Mouse (Mus musculus) liver, postnatal 0 days (tissue): ENCODE results near the gene Swap70. TPM values are rescaled to one million over a fixed set of nuclear protein-coding genes. Genes with fewer than 3 reads are reported as not detected.

Experiments
- ATAC-seq: fragments of 200-750 bp; cut with Nextera tagmentation; 2 replicates; pipeline ENCODE4 v1.8.0; 2017; ENCODE audit warnings: mild to moderate bottlenecking, moderate library complexity
- DNase-seq: peaks from one replicate; pipeline ENCODE4 v3.0.0-alpha.2; 2016
- H3K27ac ChIP-seq: fragments of 300-500 bp; sonication (generic); 2 replicates; pipeline ENCODE4 v1.5.1; 2014; ENCODE audit warnings: antibody characterized with exemption, moderate library complexity, mild to moderate bottlenecking, low read depth
- H3K27me3 ChIP-seq: fragments of 300-500 bp; sonication (generic); 2 replicates; pipeline ENCODE4 v1.6.1; 2014; ENCODE audit warnings: low read length, control low read depth, mixed read lengths; ENCODE audit not compliant: insufficient read depth
- H3K36me3 ChIP-seq: fragments of 300-500 bp; sonication (generic); replicated peaks from 2 replicates; pipeline ENCODE4 v1.6.1; 2014; ENCODE audit warnings: mild to moderate bottlenecking, control low read depth, low read length, moderate library complexity, mixed read lengths; ENCODE audit not compliant: insufficient read depth
- H3K4me1 ChIP-seq: fragments of 300-500 bp; sonication (generic); 2 replicates; pipeline ENCODE4 v1.6.1; 2014; ENCODE audit warnings: antibody characterized with exemption, mild to moderate bottlenecking, control low read depth; ENCODE audit not compliant: insufficient read depth
- H3K4me2 ChIP-seq: fragments of 300-500 bp; sonication (generic); 2 replicates; pipeline ENCODE4 v1.6.1; 2014; ENCODE audit warnings: low read depth, mild to moderate bottlenecking, low read length, moderate library complexity, mixed read lengths
- H3K4me3 ChIP-seq: fragments of 300-500 bp; sonication (generic); 2 replicates; pipeline ENCODE4 v1.5.1; 2014; ENCODE audit warnings: low read depth, low read length
- H3K9ac ChIP-seq: fragments of 300-500 bp; sonication (generic); replicated peaks from 2 replicates; pipeline ENCODE4 v1.6.1; 2014; ENCODE audit warnings: mild to moderate bottlenecking, moderate library complexity
- H3K9me3 ChIP-seq: fragments of 300-500 bp; sonication (generic); 2 replicates; pipeline ENCODE4 v1.6.1; 2016; ENCODE audit warnings: mild to moderate bottlenecking, control low read depth, low read length, mixed read lengths
- CTCF ChIP-seq: sonication (generic); IDR thresholded peaks from 2 replicates; pipeline ENCODE4 v1.5.1; 2016; ENCODE audit warnings: antibody characterized with exemption, low read depth
- EP300 ChIP-seq: IDR thresholded peaks from 2 replicates; pipeline ENCODE4 v1.6.1; 2016; ENCODE audit warnings: antibody characterized with exemption, low read depth, mild to moderate bottlenecking
- WGBS: fragments of 180-500 bp; shearing (Covaris S2); extraction: QIAGEN DNeasy Blood & Tissue Kit; methylation state at CpG from one replicate; pipeline ENCODE4 v1.1.7; 2014; ENCODE audit not compliant: insufficient replicate concordance; 5-methylcytosine and 5-hydroxymethylcytosine counted together
- polyA plus RNA-seq: library from polyadenylated mRNA; unstranded; fragments of >200 nt; fragmentation: Nextera tagmentation; extraction: Ambion mirVana; gene quantifications from 2 replicates; pipeline ENCODE4 v1.2.1, GENCODE M21; 2015

Swap70 gene
- polyA plus RNA-seq, 1 experiment from 2014 or later, result 7.2 TPM

- no peak for DNase-seq
- ATAC-seq, result no peak
- Histone ChIP-seq H3K9me3 (no peaks in the 10 kb centered on the region), H3K36me3 (no peaks in the 10 kb centered on the region), H3K4me1 (no peaks in the 10 kb centered on the region), H3K4me2 (no peak overlapping the region), H3K9ac (no peak overlapping the region), H3K27ac (no peak overlapping the region), H3K27me3 (no peaks in the 10 kb centered on the region), H3K4me3 (no peak overlapping the region)
- WGBS, result 63% methylated on average over 6 of the region's 6 CpGs
- TF ChIP-seq CTCF (no peak), EP300 (no peak)
These were observed 81.4 kb downstream of the Swap70 start for GRCm38 (mm10) chr7:110302886-110303285.

- Histone ChIP-seq H3K9me3 (no peaks in the 10 kb centered on the region), H3K9ac (no peak overlapping the region), H3K27me3 (no peaks in the 10 kb centered on the region), H3K4me1 (no peaks in the 10 kb centered on the region), H3K36me3 (peaks cover 7% of the 10 kb centered on the region), H3K4me3 (no peak overlapping the region), H3K4me2 (no peak overlapping the region), H3K27ac (no peak overlapping the region)
- TF ChIP-seq EP300 (no peak), CTCF (no peak)
- WGBS, result 83% methylated on average over 4 of the region's 4 CpGs
- ATAC-seq (no peak), DNase-seq (no peak)
These were observed 84.0 kb downstream of the Swap70 start for GRCm38 (mm10) chr7:110305486-110305885.

- Histone ChIP-seq H3K4me1 (no peaks in the 10 kb centered on the region), H3K9ac (no peak overlapping the region), H3K4me3 (no peak overlapping the region), H3K27ac (no peak overlapping the region), H3K27me3 (no peaks in the 10 kb centered on the region), H3K36me3 (peaks cover 8% of the 10 kb centered on the region), H3K4me2 (no peak overlapping the region), H3K9me3 (no peaks in the 10 kb centered on the region)
- TF ChIP-seq EP300 (no peak), CTCF (no peak)
- ATAC-seq, result no peak
- no peak for DNase-seq
- WGBS, result 65% methylated on average over 5 of the region's 5 CpGs
These were observed 84.8 kb downstream of the Swap70 start for GRCm38 (mm10) chr7:110306281-110306680.

GRCm38 (mm10) chr7:110307741-110308140, 86.2 kb downstream of the Swap70 start:
- no peak for ATAC-seq
- Histone ChIP-seq H3K9me3 (no peaks in the 10 kb centered on the region), H3K4me2 (no peak overlapping the region), H3K9ac (no peak overlapping the region), H3K4me1 (no peaks in the 10 kb centered on the region), H3K4me3 (no peak overlapping the region), H3K27me3 (no peaks in the 10 kb centered on the region), H3K36me3 (peaks cover 12% of the 10 kb centered on the region), H3K27ac (no peak overlapping the region)
- no peak for DNase-seq
- TF ChIP-seq EP300 (no peak), CTCF (no peak)
- WGBS, result 81% methylated on average over 11 of the region's 11 CpGs

GRCm38 (mm10) chr7:110309246-110309645, 87.7 kb downstream of the Swap70 start:
- DNase-seq (no peak), ATAC-seq (no peak)
- WGBS, result 83% methylated on average over 8 of the region's 8 CpGs
- Histone ChIP-seq H3K4me1 (peaks cover 3% of the 10 kb centered on the region; the same call in 1 of the 2 replicates), H3K4me3 (no peak overlapping the region), H3K27ac (no peak overlapping the region), H3K36me3 (peaks cover 17% of the 10 kb centered on the region), H3K9ac (no peak overlapping the region), H3K9me3 (no peaks in the 10 kb centered on the region), H3K4me2 (no peak overlapping the region), H3K27me3 (no peaks in the 10 kb centered on the region)
- TF ChIP-seq EP300 (no peak), CTCF (no peak)

GRCm38 (mm10) chr7:110313392-110314055, 92.0 kb downstream of the Swap70 start:
- H3K9ac ChIP-seq, result no peak overlapping the region
- WGBS, result 46% methylated on average over 9 of the region's 9 CpGs
- peaks cover 5% of the 10 kb centered on the region; the same call in 1 of the 2 replicates for H3K9me3 ChIP-seq
- no peak overlapping the region for H3K27ac ChIP-seq
- H3K4me3 ChIP-seq, result no peak overlapping the region
- 0 out of 2 replicates have a peak overlapping the region, but pooled peaks have one; percentile 4 for H3K4me2 ChIP-seq
- peaks cover 24% of the 10 kb centered on the region for H3K36me3 ChIP-seq
- no peaks in the 10 kb centered on the region for H3K27me3 ChIP-seq
- no peak for DNase-seq
- ATAC-seq, result peak; percentile 66
- TF ChIP-seq CTCF (no peak), EP300 (no peak)
- peaks cover 3% of the 10 kb centered on the region; the same call in 1 of the 2 replicates for H3K4me1 ChIP-seq
